Mouse (Mus musculus) mammary gland, adult 2 months (tissue): ENCODE measurements around the gene Polr1b. TPM values are rescaled to one million over a fixed set of nuclear protein-coding genes. Genes with fewer than 3 reads are reported as not detected.

Experiments used
- polyA plus RNA-seq: library from polyadenylated mRNA; depleted of rRNA; stranded (reverse); fragments of >200 nt; gene quantifications from 2 replicates; pipeline ENCODE4 v1.2.3, GENCODE M21; 2012; ENCODE audit warnings: low replicate concordance; rRNA removed

Polr1b gene
- polyA plus RNA-seq = 18.3 and 27.2 TPM in 2 replicates

GRCm38 (mm10) chr2:129100784-129101310, at the start of gene Polr1b:
TSS of gene Polr1b (plus strand) at chr2:129100995.

GRCm38 (mm10) chr2:129065437-129066282, 35.1 kb upstream of the Polr1b start, which contains the start of gene Ttl:
TSS of gene Ttl (plus strand) at chr2:129065942.

DNA sequence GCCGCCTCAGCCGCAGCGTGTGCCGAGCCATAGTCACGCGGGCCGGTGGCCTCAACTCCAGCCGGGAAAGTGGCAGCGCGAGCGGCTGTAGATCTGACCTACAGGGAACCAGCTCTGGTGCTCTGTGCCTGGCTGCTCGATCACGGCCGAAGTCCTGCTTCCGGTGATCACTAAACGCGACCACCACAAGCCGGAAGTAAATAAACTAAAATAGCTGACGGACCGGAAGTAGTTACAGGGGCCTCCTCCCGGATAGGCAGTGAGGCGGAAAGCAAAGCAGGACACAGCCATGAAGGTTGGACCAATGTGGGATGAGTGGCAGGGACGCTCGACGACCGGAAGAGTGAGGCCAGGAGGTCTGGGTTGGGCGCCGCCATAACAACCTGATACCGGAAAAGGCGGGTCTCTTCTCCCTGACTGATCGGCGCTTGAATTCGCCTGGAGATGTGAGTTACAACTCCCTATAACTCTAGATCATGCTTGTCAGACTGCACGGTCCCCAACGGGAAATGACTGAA, 28.7 kb downstream of the Polr1b start, which contains the start of gene Chchd5:
Chchd5 (plus strand) TSS at position 289 of the 518 bp plus-strand sequence.

Other genes starting within 250 kb of the Polr1b start
- 10.5 and 15.0 TPM in 2 replicates for gene Fbln7, start 238.0 kb upstream of the Polr1b start, polyA plus RNA-seq
- gene Zc3h8, start 156.9 kb upstream of the Polr1b start, polyA plus RNA-seq = 0.73 and 0.99 TPM in 2 replicates
- 1.4 TPM in 2 replicates for gene Zc3h6, start 133.6 kb upstream of the Polr1b start, polyA plus RNA-seq
- 5.2 and 5.3 TPM in 2 replicates for gene Gm10762, start 133.3 kb upstream of the Polr1b start, polyA plus RNA-seq
- gene Vinac1, start 52.8 kb upstream of the Polr1b start, polyA plus RNA-seq = 0.06 and 0.22 TPM in 2 replicates
- gene Ttl, start 35.1 kb upstream of the Polr1b start, polyA plus RNA-seq = 5.7 and 7.1 TPM in 2 replicates
- 38.0 and 44.5 TPM in 2 replicates for gene Chchd5, start 28.7 kb downstream of the Polr1b start, polyA plus RNA-seq
- 23.1 and 25.2 TPM in 2 replicates for gene Slc20a1, start 97.8 kb downstream of the Polr1b start, polyA plus RNA-seq
- 0.14 and 0.17 TPM in 2 replicates for gene Ckap2l, start 196.2 kb downstream of the Polr1b start, polyA plus RNA-seq
- 0.10 and 0.59 TPM in 2 replicates for gene Il1a, start 209.0 kb downstream of the Polr1b start, polyA plus RNA-seq